Mouse (Mus musculus) heart, embryonic 15.5 days (tissue): ENCODE measurements at regions not wholly inside any gene's neighbourhood (a gene's known extent, or its start where the extent isn't known, plus 50 kb on each side); places are given as distances from the start of the nearest gene placed in this dataset.

Experiments used
- ATAC-seq: fragments of 200-750 bp; cut with Nextera tagmentation; replicated peaks from 2 replicates; pipeline ENCODE4 v1.8.0; 2017; ENCODE audit warnings: low read depth, moderate TSS enrichment; ENCODE audit not compliant: insufficient number of reproducible peaks, insufficient read depth, low FRiP score
- H3K27ac ChIP-seq: fragments of 300-500 bp; sonication (generic); 2 replicates; pipeline ENCODE4 v1.5.1; 2015; ENCODE audit warnings: mild to moderate bottlenecking, inconsistent platforms
- H3K27me3 ChIP-seq: fragments of 300-500 bp; sonication (generic); 2 replicates; pipeline ENCODE4 v1.6.1; 2015; ENCODE audit warnings: inconsistent platforms
- H3K36me3 ChIP-seq: fragments of 300-500 bp; sonication (generic); 2 replicates; pipeline ENCODE4 v1.6.1; 2015; ENCODE audit warnings: mild to moderate bottlenecking, inconsistent platforms
- H3K4me1 ChIP-seq: fragments of 300-500 bp; sonication (generic); replicated peaks from 2 replicates; pipeline ENCODE4 v1.6.1; 2015; ENCODE audit warnings: inconsistent platforms
- H3K4me2 ChIP-seq: fragments of 300-500 bp; sonication (generic); 2 replicates; pipeline ENCODE4 v1.6.1; 2015; ENCODE audit warnings: inconsistent platforms, mild to moderate bottlenecking, moderate library complexity
- H3K4me3 ChIP-seq: fragments of 300-500 bp; sonication (generic); 2 replicates; pipeline ENCODE4 v1.5.1; 2015; ENCODE audit warnings: mild to moderate bottlenecking, inconsistent platforms
- H3K9ac ChIP-seq: fragments of 300-500 bp; sonication (generic); 2 replicates; pipeline ENCODE4 v1.6.1; 2015; ENCODE audit warnings: mild to moderate bottlenecking, inconsistent platforms
- H3K9me3 ChIP-seq: fragments of 300-500 bp; sonication (generic); replicated peaks from 2 replicates; pipeline ENCODE4 v1.6.1; 2016; ENCODE audit warnings: inconsistent platforms
- WGBS: fragments of 180-500 bp; shearing (Covaris S2); methylation state at CpG from one replicate; pipeline ENCODE4 v1.1.7; 2015; ENCODE audit warnings: mixed read lengths; 5-methylcytosine and 5-hydroxymethylcytosine counted together

DNA sequence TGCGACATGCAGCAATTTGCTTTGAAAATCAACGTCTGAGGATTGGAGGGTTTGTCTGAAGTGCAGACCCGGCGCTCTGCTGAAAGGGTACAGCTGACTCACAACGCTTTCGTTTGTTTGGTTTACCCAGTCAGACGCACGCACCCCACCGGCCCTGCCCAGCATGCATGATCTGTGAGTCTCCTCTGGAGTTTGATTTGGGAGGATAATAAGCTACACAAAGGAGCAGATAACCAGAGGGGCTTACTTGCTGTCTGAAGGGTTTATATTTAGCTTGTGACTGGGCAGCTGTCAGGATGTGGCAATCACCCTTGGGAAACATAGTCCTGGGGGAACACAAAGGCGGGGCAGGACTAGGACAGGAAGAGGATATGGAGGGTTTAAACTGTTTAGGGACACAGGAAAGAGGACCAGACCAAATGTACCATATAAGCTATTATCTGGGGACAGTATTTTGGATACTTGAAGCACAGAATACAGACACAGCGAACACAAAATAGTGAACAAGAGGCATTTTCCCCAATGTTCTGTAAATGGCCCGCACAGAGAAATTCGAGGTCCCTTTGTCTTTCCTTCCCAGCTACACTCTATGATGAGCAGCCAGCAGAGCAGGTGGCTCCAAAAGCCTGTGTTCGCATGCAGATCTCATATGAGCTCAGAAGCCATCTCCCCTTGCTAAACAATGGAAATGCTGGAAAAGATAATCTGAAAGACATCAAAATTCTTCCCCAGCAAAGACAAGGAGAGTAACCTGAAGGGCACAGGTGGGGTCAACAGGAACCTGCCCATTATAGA, 81.1 kb downstream of the Pttg1 start:
- WGBS: 28% methylated on average over 14 of the region's 14 CpGs
- H3K4me3 ChIP-seq: no peak overlapping the region
- H3K4me2 ChIP-seq: peak overlapping the region; percentile 47

DNA sequence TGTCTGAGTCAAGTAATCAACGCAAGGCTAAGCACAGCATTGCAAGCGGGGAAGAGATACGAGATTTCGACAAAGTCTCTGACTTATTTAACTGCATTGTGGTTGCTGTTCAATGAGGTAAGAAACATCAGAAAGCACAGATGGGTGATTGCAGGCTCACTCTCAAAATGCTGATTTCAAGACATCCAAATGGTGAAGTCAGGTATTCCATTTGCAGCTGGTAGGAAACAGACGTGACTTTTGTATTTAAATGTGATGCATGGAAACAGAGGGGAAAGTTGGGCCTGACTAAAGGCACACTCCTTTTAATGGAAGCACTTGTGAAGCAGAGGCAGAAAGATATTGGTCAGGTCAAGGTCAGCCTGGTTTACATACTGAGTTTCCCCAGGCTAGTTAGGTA, 82.5 kb downstream of the Pttg1 start:
- Histone ChIP-seq H3K36me3 (no peaks in the 10 kb centered on the region), H3K4me3 (no peak overlapping the region), H3K27me3 (no peaks in the 10 kb centered on the region), H3K4me1 (peaks cover 14% of the 10 kb centered on the region), H3K4me2 (no peak overlapping the region), H3K9me3 (no peaks in the 10 kb centered on the region), H3K27ac (no peak overlapping the region), H3K9ac (no peak overlapping the region)
- WGBS: 79% methylated on average over 5 of the region's 5 CpGs
- ATAC-seq: no peak

More for the DNA sequence above, 81.1 kb downstream of the Pttg1 start:
- no peaks in the 10 kb centered on the region for H3K27me3 ChIP-seq
- no peak overlapping the region for H3K9ac ChIP-seq
- peaks cover 14% of the 10 kb centered on the region for H3K4me1 ChIP-seq
- no peaks in the 10 kb centered on the region for H3K9me3 ChIP-seq
- H3K36me3 ChIP-seq: no peaks in the 10 kb centered on the region
- 0 out of 2 replicates have a peak, but pooled peaks have one; percentile 44 for ATAC-seq
- H3K27ac ChIP-seq: peak overlapping the region; percentile 25; the same call in 1 of the 2 replicates

DNA sequence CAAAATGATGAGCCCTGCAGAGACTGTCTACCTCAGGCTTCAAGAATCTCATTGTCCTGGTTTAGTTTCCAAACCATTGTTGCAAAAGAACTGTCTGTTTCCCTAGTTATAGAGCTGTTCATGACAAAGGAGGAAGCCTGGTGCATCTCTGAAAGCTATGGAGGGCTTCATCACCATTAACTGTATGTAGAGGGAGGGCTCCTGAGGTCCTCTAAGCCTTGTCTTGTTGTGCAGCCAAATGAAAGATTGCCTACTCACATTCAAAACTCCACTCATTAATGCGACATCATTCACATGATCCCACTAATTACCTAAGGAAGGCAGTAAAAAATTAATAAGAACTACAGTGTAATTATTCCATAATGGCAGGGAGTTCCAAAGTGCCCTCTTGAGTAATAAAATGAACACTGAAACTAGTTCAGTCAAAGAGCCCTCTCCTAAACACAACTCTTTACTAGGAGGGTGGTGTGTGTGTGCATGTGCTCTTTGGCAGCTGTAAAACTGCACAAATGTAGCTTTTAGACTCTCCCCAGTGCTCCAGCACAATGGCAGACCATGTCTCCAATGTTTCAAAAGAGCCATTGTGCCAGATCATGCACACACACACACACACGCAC, 87.6 kb downstream of the Pttg1 start:
- WGBS: 88% methylated on average over 2 of the region's 2 CpGs
- no peaks in the 10 kb centered on the region for H3K27me3 ChIP-seq
- no peak overlapping the region for H3K4me2 ChIP-seq
- H3K9me3 ChIP-seq: no peaks in the 10 kb centered on the region
- no peaks in the 10 kb centered on the region for H3K36me3 ChIP-seq
- no peak overlapping the region for H3K27ac ChIP-seq
- ATAC-seq: no peak
- no peak overlapping the region for H3K9ac ChIP-seq
- H3K4me3 ChIP-seq: no peak overlapping the region
- H3K4me1 ChIP-seq: no peaks in the 10 kb centered on the region

DNA sequence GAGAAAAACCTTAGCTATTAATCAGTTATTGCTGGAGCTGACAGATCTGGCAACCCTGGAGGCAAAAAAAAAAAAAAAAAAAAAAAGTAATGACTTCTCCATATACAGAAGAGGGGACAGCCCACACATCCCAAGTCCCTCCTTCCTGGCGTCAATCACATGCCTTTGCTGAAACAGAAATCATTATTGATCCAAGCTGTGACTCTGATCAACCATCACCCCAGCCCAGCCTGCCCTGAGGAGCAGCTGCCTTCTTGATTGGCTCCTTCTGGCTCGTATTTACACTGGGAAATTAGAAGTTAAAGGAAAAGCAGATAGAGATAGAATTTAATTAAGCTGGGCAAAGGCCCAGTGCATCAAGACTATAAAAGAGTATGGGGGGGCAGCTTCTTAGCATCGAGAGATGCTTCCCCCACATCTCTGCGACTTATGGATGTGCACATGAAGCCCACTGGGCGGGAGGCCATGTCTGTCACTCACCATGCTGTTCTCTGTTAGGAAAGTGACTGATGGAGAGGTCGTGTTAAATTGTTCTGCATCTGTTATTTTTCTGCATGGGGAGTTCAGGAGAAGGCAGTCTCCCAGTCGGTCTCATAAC, 90.3 kb downstream of the Pttg1 start:
- Histone ChIP-seq H3K36me3 (no peaks in the 10 kb centered on the region), H3K9me3 (no peaks in the 10 kb centered on the region), H3K4me1 (no peaks in the 10 kb centered on the region), H3K9ac (no peak overlapping the region), H3K4me2 (no peak overlapping the region), H3K27me3 (no peaks in the 10 kb centered on the region), H3K4me3 (no peak overlapping the region), H3K27ac (no peak overlapping the region)
- WGBS: 60% methylated on average over 7 of the region's 7 CpGs
- ATAC-seq: no peak

DNA sequence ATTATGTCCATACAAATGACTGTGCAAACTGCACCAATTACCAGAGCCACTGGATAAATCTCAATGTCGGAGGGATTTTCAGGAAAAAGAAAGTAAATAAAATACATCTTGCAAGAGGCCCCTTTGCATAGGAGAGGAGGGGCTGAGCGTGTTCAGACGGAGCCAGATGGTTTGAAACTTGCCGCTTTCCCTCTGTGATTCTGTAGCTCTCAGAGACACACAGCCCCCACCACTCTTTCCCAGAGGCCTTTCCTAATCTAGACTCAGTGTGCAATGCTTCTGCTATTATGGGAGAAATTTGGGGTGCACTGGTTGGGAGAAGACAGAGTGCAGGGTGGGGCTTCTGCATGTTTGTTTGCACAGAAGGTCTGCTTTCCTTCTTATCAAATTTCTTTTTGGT, 92.5 kb downstream of the Pttg1 start:
- Histone ChIP-seq H3K4me1 (no peaks in the 10 kb centered on the region), H3K27me3 (no peaks in the 10 kb centered on the region), H3K9me3 (no peaks in the 10 kb centered on the region), H3K4me2 (no peak overlapping the region), H3K36me3 (no peaks in the 10 kb centered on the region), H3K4me3 (no peak overlapping the region), H3K27ac (no peak overlapping the region), H3K9ac (no peak overlapping the region)
- no peak for ATAC-seq
- 65% methylated on average over 4 of the region's 4 CpGs for WGBS

DNA sequence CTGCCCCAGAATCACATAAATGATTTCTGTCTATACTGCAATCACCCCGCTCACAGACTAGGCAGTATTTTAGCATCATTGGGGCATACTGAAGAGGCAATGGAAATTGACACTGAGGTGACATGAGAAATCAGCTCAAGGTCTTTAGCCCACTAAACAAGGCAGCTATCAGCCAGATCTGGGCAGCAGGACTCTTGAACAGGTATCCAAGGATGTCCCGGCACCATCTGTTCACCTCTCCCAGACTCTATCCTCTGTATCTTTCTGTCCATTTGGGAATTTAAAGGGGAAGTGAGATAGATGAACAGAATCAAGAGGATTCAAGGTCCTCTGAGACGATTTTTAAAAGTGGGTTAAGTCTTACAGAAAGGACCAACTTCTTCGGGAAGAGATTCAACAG, 112.1 kb downstream of the Pttg1 start:
- H3K27me3 ChIP-seq: no peaks in the 10 kb centered on the region
- H3K4me1 ChIP-seq: no peaks in the 10 kb centered on the region
- H3K9me3 ChIP-seq: no peaks in the 10 kb centered on the region
- H3K9ac ChIP-seq: no peak overlapping the region
- no peaks in the 10 kb centered on the region for H3K36me3 ChIP-seq
- WGBS: 77% methylated on average over 4 of the region's 4 CpGs
- no peak overlapping the region for H3K4me3 ChIP-seq
- H3K27ac ChIP-seq: no peak overlapping the region
- no peak overlapping the region for H3K4me2 ChIP-seq
- ATAC-seq: no peak
